Mouse (Mus musculus) hindbrain, embryonic 11.5 days (tissue): ENCODE results near the gene Cnnm2. TPM values are rescaled to one million over a fixed set of nuclear protein-coding genes. Genes with fewer than 3 reads are reported as not detected.

Source experiments
- ATAC-seq: fragments of 200-750 bp; cut with Nextera tagmentation; 2 replicates; pipeline ENCODE4 v1.8.0; 2017; ENCODE audit warnings: mild to moderate bottlenecking, moderate TSS enrichment, moderate library complexity; ENCODE audit not compliant: low FRiP score
- DNase-seq: peaks from one replicate; pipeline ENCODE4 v3.0.0-alpha.2; 2015; ENCODE audit warnings: low spot score
- H3K27ac ChIP-seq: fragments of 300-500 bp; sonication (generic); 2 replicates; pipeline ENCODE4 v1.5.1; 2014; ENCODE audit warnings: mild to moderate bottlenecking, low read depth, low read length
- H3K27me3 ChIP-seq: fragments of 300-500 bp; sonication (generic); 2 replicates; pipeline ENCODE4 v1.6.1; 2014; ENCODE audit warnings: mild to moderate bottlenecking, low read length, moderate library complexity, mixed read lengths; ENCODE audit not compliant: control insufficient read depth, insufficient read depth
- H3K36me3 ChIP-seq: fragments of 300-500 bp; sonication (generic); 2 replicates; pipeline ENCODE4 v1.6.1; 2014; ENCODE audit warnings: mild to moderate bottlenecking, low read length, moderate library complexity, mixed read lengths; ENCODE audit not compliant: control insufficient read depth, insufficient read depth
- H3K4me1 ChIP-seq: fragments of 300-500 bp; sonication (generic); replicated peaks from 2 replicates; pipeline ENCODE4 v1.6.1; 2014; ENCODE audit warnings: low read length, mixed read lengths; ENCODE audit not compliant: control insufficient read depth, insufficient read depth
- H3K4me2 ChIP-seq: fragments of 300-500 bp; sonication (generic); replicated peaks from 2 replicates; pipeline ENCODE4 v1.6.1; 2014; ENCODE audit warnings: mild to moderate bottlenecking, low read depth, low read length
- H3K4me3 ChIP-seq: fragments of 300-500 bp; sonication (generic); 2 replicates; pipeline ENCODE4 v1.5.1; 2014; ENCODE audit warnings: low read depth, low read length
- H3K9ac ChIP-seq: fragments of 300-500 bp; sonication (generic); 2 replicates; pipeline ENCODE4 v1.6.1; 2014; ENCODE audit warnings: low read depth, low read length
- H3K9me3 ChIP-seq: fragments of 300-500 bp; sonication (generic); 2 replicates; pipeline ENCODE4 v1.6.1; 2016; ENCODE audit warnings: low read length; ENCODE audit not compliant: control insufficient read depth
- WGBS: fragments of 180-500 bp; shearing (Covaris S2); extraction: QIAGEN DNeasy Blood & Tissue Kit; methylation state at CpG from one replicate; pipeline ENCODE4 v1.1.7; 2014; 5-methylcytosine and 5-hydroxymethylcytosine counted together
- polyA plus RNA-seq: library from polyadenylated mRNA; unstranded; fragments of >200 nt; fragmentation: Nextera tagmentation; extraction: Ambion mirVana; gene quantifications from 2 replicates; pipeline ENCODE4 v1.2.1, GENCODE M21; 2014

Gene Cnnm2
- polyA plus RNA-seq, 1 experiment from 2014 or later, result 4.6 TPM

DNA sequence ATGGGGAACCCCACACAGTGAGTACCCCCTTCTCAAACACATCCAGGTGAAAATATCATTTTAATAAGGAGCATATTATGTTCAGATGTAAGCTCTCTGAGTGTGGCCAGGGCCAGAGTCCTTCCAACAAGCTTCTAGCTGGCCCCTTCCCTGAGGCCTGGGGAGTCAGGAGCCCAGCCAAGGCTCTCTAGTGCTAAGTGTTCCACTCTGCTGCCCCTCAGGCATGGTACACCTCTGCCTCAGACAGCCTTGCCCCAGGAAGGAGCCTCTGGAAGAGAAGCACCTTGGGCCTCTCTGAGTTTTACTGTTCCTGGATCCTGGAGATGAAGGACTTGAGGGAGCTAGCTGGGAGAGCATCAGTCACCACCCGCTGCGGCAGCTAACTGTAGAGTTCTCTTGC is 118.5 kb downstream of the Cnnm2 start:
- no peaks in the 10 kb centered on the region for H3K36me3 ChIP-seq
- H3K4me2 ChIP-seq, result no peak overlapping the region
- H3K4me1 ChIP-seq, result no peaks in the 10 kb centered on the region
- no peaks in the 10 kb centered on the region for H3K9me3 ChIP-seq
- H3K4me3 ChIP-seq, result no peak overlapping the region
- no peak for ATAC-seq
- no peak overlapping the region for H3K27ac ChIP-seq
- DNase-seq, result no peak
- no peak overlapping the region for H3K9ac ChIP-seq
- WGBS, result 93% methylated on average over 2 of the region's 2 CpGs
- no peaks in the 10 kb centered on the region for H3K27me3 ChIP-seq

DNA sequence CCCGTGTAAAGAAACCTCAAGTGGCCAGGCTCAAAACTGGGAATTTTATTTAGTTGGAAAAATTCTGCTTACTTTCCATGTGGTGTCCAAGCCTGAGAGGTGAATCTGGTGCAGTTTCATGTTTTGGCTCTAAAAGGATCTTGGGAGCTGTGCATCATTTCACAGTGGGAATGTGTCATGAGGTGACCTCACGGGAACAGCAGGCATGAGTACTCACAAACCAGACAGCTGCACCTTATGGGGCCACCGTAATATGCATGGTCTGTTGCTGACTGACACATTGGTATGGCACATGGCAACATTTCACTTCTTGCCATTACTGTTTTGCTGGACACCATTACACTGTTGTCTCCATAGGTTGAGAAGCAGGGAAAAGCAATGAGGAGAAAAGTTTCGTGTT is 124.0 kb downstream of the Cnnm2 start:
- 0 out of 2 replicates have a peak, but pooled peaks cover 7% of the 10 kb centered on the region for H3K36me3 ChIP-seq
- H3K27me3 ChIP-seq, result no peaks in the 10 kb centered on the region
- no peak overlapping the region for H3K9ac ChIP-seq
- WGBS, result 94% methylated on average over 4 of the region's 4 CpGs
- no peak overlapping the region for H3K4me2 ChIP-seq
- no peaks in the 10 kb centered on the region for H3K9me3 ChIP-seq
- ATAC-seq, result no peak
- no peaks in the 10 kb centered on the region for H3K4me1 ChIP-seq
- H3K27ac ChIP-seq, result no peak overlapping the region
- DNase-seq, result no peak
- H3K4me3 ChIP-seq, result no peak overlapping the region

DNA sequence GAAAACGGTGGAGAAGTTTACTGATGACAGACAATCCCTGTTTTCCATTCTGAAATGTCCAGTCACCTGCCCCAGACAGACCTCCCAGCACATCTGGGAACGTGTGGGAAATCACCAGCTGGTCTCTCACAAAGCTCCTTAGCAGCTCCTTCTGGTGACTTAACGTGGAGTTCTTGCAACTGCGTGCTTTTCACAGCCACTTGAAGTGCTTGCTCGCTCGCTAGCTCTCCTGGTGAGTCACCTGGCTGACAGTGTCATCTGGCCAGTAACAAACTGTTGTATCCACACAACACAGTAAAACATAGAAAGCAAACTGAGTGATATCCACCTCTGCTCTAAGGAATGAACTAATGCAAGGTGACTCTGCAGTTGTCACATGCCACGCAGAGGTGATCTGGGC is 125.4 kb downstream of the Cnnm2 start:
- no peak for ATAC-seq

DNA sequence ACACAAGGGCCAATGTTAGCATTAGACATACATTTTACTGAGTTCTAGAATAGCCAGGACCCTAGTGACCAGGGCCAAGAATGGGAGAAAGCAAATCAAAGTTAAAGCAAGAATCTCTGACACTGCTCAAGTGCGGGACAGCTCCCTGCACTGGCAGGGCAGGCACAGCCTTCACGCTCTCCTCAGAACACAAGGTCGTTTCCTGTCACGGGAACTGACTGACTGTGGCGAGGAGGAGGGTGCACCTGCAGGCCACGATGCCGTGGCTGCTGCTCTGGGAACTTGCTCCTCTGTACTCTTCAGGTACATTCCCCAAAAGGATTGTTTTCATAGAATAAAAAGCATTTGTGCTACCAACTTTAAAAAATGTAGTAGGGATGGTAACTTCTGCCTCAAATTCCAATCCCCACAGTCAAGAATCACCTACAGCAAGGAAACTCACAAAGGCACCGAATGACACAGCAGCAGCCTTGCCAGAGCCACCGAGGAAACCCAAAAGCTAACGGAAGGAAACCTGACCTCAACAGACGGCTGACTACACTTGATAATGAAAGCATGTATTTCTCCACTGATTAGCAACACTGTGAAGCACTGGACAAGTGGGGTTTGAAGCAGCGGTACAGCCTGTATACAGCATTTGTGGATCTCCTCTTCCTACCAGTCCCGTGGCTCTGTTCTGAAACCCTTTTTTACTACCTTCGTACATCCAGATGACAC is 126.6 kb downstream of the Cnnm2 start:
- WGBS, result 81% methylated on average over 14 of the region's 14 CpGs
- no peak for DNase-seq
- H3K9me3 ChIP-seq, result no peaks in the 10 kb centered on the region
- no peak overlapping the region for H3K4me2 ChIP-seq
- H3K36me3 ChIP-seq, result 0 out of 2 replicates have a peak, but pooled peaks cover 7% of the 10 kb centered on the region
- no peak overlapping the region for H3K9ac ChIP-seq
- H3K27me3 ChIP-seq, result no peaks in the 10 kb centered on the region
- no peak overlapping the region for H3K27ac ChIP-seq
- H3K4me3 ChIP-seq, result no peak overlapping the region
- no peak for ATAC-seq
- H3K4me1 ChIP-seq, result no peaks in the 10 kb centered on the region

More for the DNA sequence above, 125.4 kb downstream of the Cnnm2 start:
- no peaks in the 10 kb centered on the region for H3K27me3 ChIP-seq
- no peak overlapping the region for H3K27ac ChIP-seq
- H3K4me2 ChIP-seq, result no peak overlapping the region
- H3K9ac ChIP-seq, result no peak overlapping the region
- no peaks in the 10 kb centered on the region for H3K4me1 ChIP-seq
- H3K9me3 ChIP-seq, result no peaks in the 10 kb centered on the region
- 83% methylated on average over 7 of the region's 7 CpGs for WGBS
- no peak for DNase-seq
- H3K4me3 ChIP-seq, result no peak overlapping the region
- 0 out of 2 replicates have a peak, but pooled peaks cover 7% of the 10 kb centered on the region for H3K36me3 ChIP-seq

DNA sequence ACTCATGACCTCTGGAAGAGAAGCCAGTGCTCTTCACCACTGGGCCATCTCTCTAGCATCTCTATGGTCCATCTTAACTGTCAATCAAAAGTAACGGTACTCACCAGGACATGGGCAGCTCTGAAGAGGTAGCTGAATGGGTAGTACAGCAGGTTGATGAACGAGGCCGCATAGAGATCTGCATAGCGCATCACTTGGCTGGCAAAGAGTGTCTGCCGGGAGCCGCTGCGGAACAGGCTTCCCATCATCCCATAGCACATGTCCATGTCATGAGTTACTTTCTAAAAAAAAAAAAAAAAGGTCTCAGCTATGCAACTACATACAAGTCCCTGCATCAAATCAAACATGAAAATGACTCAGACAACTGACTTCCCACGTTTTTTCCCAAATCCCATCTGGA is 128.3 kb downstream of the Cnnm2 start:
- Histone ChIP-seq H3K4me2 (no peak overlapping the region), H3K9me3 (no peaks in the 10 kb centered on the region), H3K4me3 (no peak overlapping the region), H3K27ac (no peak overlapping the region), H3K36me3 (0 out of 2 replicates have a peak, but pooled peaks cover 7% of the 10 kb centered on the region), H3K27me3 (no peaks in the 10 kb centered on the region), H3K4me1 (no peaks in the 10 kb centered on the region), H3K9ac (no peak overlapping the region)
- DNase-seq (no peak), ATAC-seq (no peak)
- 95% methylated on average over 8 of the region's 8 CpGs for WGBS

DNA sequence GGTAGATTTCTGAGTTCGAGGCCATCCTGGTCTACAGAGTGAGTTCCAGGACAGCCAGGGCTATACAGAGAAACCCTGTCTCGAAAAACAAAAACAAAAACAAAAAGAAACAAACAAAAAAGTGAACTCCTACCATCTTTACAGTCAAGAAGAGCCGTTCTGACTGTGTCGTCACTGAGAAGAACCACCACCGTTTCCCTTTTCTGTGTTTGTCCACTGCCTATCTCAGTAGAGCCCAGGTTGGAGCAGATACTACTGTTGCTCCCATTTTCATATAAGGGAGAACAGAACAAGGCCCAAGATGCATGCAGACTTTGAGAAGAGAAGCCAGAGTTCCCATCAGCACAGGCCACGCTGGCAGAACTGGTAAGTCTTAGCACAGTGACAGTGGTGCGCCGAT is 129.3 kb downstream of the Cnnm2 start:
- Histone ChIP-seq H3K27ac (no peak overlapping the region), H3K36me3 (0 out of 2 replicates have a peak, but pooled peaks cover 7% of the 10 kb centered on the region), H3K4me1 (no peaks in the 10 kb centered on the region), H3K4me2 (no peak overlapping the region), H3K4me3 (no peak overlapping the region), H3K27me3 (no peaks in the 10 kb centered on the region), H3K9me3 (no peaks in the 10 kb centered on the region), H3K9ac (no peak overlapping the region)
- WGBS, result 91% methylated on average over 8 of the region's 8 CpGs
- DNase-seq (no peak), ATAC-seq (no peak)

DNA sequence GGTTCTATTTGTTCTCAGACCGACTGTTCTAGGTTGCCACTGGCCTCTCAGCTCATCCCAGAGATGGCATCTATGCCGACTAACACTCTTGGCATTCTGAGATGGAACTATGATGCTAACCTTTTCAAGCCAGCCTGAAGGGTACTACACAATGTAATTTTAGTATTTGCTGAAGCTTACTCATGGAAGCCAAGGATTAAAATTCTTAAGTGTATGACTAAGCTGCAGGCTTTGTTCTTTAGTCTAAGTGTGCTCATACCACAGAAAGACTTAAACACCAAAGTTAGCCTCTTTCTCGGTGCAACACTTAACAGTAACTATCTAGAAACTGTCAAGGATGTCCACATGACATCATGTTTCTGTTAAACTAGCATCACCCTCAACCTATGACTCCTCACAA is 131.5 kb downstream of the Cnnm2 start:
- H3K4me1 ChIP-seq, result no peaks in the 10 kb centered on the region
- H3K27me3 ChIP-seq, result no peaks in the 10 kb centered on the region
- H3K4me2 ChIP-seq, result no peak overlapping the region
- no peak overlapping the region for H3K27ac ChIP-seq
- ATAC-seq, result no peak
- no peaks in the 10 kb centered on the region for H3K9me3 ChIP-seq
- no peak overlapping the region for H3K4me3 ChIP-seq
- peaks cover 14% of the 10 kb centered on the region for H3K36me3 ChIP-seq
- DNase-seq, result no peak
- H3K9ac ChIP-seq, result no peak overlapping the region
- 93% methylated on average over 3 of the region's 3 CpGs for WGBS

DNA sequence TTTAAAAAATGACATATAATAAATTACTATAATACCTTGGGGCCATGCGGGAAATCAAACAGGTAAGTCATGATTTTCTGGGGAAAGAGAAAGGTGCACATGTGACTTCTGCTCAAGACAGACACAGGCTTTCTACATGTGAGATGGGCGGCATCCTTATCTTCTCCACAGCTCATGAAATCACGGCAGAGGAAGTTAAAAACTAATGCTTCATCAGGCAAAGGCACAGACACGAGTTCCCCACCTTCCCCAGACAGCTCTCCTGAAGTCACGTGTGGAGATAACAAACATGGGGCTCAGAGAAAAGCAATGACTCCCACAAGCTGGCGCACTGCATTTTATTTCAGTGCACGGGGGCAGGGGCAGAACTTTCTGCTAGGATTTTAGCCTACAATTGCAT is 132.1 kb downstream of the Cnnm2 start:
- H3K9me3 ChIP-seq, result no peaks in the 10 kb centered on the region
- WGBS, result 92% methylated on average over 7 of the region's 7 CpGs
- no peak for DNase-seq

DNA sequence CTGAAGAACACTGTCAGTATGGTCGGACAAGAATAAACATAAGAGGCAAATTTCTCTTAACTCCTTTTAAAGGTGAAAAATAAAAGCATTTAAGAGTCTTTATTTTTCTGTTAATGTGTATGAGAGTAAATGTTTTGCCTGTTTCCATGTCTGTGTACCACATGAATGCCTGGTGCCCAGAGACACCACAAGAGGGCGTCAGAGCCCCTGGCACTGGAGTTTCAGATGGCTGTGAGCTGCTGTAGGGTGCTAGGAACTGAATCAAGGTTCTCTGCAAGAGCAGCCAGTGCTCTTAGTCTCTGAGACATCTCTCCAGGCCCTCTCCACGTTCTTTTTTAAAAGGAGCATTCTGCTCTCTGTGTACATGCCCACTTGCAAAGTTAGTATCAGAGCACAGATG is 135.7 kb downstream of the Cnnm2 start:
- WGBS, result 89% methylated on average over 3 of the region's 3 CpGs
- Histone ChIP-seq H3K27ac (no peak overlapping the region), H3K9me3 (no peaks in the 10 kb centered on the region), H3K9ac (no peak overlapping the region), H3K4me3 (no peak overlapping the region), H3K36me3 (peaks cover 10% of the 10 kb centered on the region), H3K4me2 (no peak overlapping the region), H3K4me1 (no peaks in the 10 kb centered on the region), H3K27me3 (no peaks in the 10 kb centered on the region)
- DNase-seq, result no peak
- ATAC-seq, result no peak

More for the DNA sequence above, 132.1 kb downstream of the Cnnm2 start:
- no peak overlapping the region for H3K4me2 ChIP-seq
- no peaks in the 10 kb centered on the region for H3K27me3 ChIP-seq
- H3K27ac ChIP-seq, result no peak overlapping the region
- no peak overlapping the region for H3K9ac ChIP-seq
- H3K4me1 ChIP-seq, result no peaks in the 10 kb centered on the region
- ATAC-seq, result no peak
- no peak overlapping the region for H3K4me3 ChIP-seq
- peaks cover 17% of the 10 kb centered on the region for H3K36me3 ChIP-seq
